Mouse (Mus musculus): ENCODE measurements around the gene Pfkfb4. TPM values are rescaled to one million over a fixed set of nuclear protein-coding genes. Genes with fewer than 3 reads are reported as not detected.
A peak's percentile ranks its signal among the peaks of the same experiment; 100 is the strongest.

Pfkfb4 gene
- polyA plus RNA-seq, 1 experiment from 2014 or later = 12.8 TPM

GRCm38 (mm10) chr9:109055271-109056030, 63.9 kb downstream of the Pfkfb4 start:
- Histone ChIP-seq H3K27me3 (ENCODE audit: control insufficient read depth, insufficient read depth, low read length) (no peaks in the 10 kb centered on the region), H3K9me3 (ENCODE audit: control insufficient read depth, low read length) (no peaks in the 10 kb centered on the region), H3K4me2 (ENCODE audit: low read depth, low read length, severe bottlenecking) (peak overlapping the region; percentile 29; the same call in 1 of the 2 replicates), H3K9ac (ENCODE audit: low read length) (peak overlapping the region; percentile 5; the same call in 1 of the 2 replicates), H3K4me1 (replicated peaks; ENCODE audit: control insufficient read depth, insufficient read depth, low read length) (0 out of 2 replicates have a peak, but pooled peaks cover 7% of the 10 kb centered on the region), H3K36me3 (ENCODE audit: control insufficient read depth, insufficient read depth, low read length) (no peaks in the 10 kb centered on the region; the same call in 1 of the 2 replicates), H3K4me3 (ENCODE audit: low read depth, low read length) (no peak overlapping the region), H3K27ac (ENCODE audit: low read depth, low read length) (no peak overlapping the region)
- ATAC-seq (replicated peaks; ENCODE audit: low FRiP score) = no peak
- no peak for DNase-seq (ENCODE audit: low spot score)
- WGBS = 86% methylated on average over 12 of the region's 12 CpGs

- H3K9me3 ChIP-seq (ENCODE audit: control insufficient read depth, low read length) = no peaks in the 10 kb centered on the region
- no peak overlapping the region for H3K4me2 ChIP-seq (ENCODE audit: low read depth, low read length, severe bottlenecking)
- 0 out of 2 replicates have a peak, but pooled peaks cover 7% of the 10 kb centered on the region for H3K4me1 ChIP-seq (replicated peaks; ENCODE audit: control insufficient read depth, insufficient read depth, low read length)
- H3K27ac ChIP-seq (ENCODE audit: low read depth, low read length) = no peak overlapping the region
- no peaks in the 10 kb centered on the region; the same call in 1 of the 2 replicates for H3K36me3 ChIP-seq (ENCODE audit: control insufficient read depth, insufficient read depth, low read length)
- ATAC-seq (replicated peaks; ENCODE audit: low FRiP score) (no peak), DNase-seq (ENCODE audit: low spot score) (no peak)
- WGBS = 91% methylated on average over 17 of the region's 17 CpGs
- H3K4me3 ChIP-seq (ENCODE audit: low read depth, low read length) = no peak overlapping the region
- no peak overlapping the region for H3K9ac ChIP-seq (ENCODE audit: low read length)
- no peaks in the 10 kb centered on the region for H3K27me3 ChIP-seq (ENCODE audit: control insufficient read depth, insufficient read depth, low read length)
Measured at GRCm38 (mm10) chr9:109056081-109056690, 64.6 kb downstream of the Pfkfb4 start.

DNA sequence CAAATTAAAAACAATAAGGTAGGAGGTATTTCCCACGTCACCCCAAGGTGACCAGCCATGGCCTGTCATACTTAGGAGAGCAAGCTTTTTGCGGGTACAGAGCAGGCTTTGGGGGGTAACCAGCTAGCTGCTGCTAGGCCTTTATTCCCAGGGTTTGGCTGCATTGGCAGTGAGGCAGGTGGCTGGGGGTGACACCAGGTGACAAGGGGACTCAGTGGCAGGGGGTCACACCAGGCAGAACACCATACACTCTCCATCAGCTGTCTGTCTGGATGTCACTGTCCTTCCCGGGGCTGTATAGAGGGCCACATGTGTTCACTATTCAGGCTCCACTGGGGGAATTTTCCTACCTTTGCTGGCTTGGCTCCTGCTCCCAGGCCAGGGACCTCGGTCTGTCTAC, 65.3 kb downstream of the Pfkfb4 start:
- H3K36me3 ChIP-seq (ENCODE audit: control insufficient read depth, insufficient read depth, low read length) = no peaks in the 10 kb centered on the region; the same call in 1 of the 2 replicates
- H3K4me3 ChIP-seq (ENCODE audit: low read depth, low read length) = no peak overlapping the region
- no peaks in the 10 kb centered on the region for H3K27me3 ChIP-seq (ENCODE audit: control insufficient read depth, insufficient read depth, low read length)
- H3K4me2 ChIP-seq (ENCODE audit: low read depth, low read length, severe bottlenecking) = no peak overlapping the region
- no peak overlapping the region for H3K9ac ChIP-seq (ENCODE audit: low read length)
- ATAC-seq (replicated peaks; ENCODE audit: low FRiP score) (no peak), DNase-seq (ENCODE audit: low spot score) (no peak)
- H3K27ac ChIP-seq (ENCODE audit: low read depth, low read length) = no peak overlapping the region
- 91% methylated on average over 4 of the region's 4 CpGs for WGBS
- H3K9me3 ChIP-seq (ENCODE audit: control insufficient read depth, low read length) = no peaks in the 10 kb centered on the region
- 0 out of 2 replicates have a peak, but pooled peaks cover 7% of the 10 kb centered on the region for H3K4me1 ChIP-seq (replicated peaks; ENCODE audit: control insufficient read depth, insufficient read depth, low read length)

DNA sequence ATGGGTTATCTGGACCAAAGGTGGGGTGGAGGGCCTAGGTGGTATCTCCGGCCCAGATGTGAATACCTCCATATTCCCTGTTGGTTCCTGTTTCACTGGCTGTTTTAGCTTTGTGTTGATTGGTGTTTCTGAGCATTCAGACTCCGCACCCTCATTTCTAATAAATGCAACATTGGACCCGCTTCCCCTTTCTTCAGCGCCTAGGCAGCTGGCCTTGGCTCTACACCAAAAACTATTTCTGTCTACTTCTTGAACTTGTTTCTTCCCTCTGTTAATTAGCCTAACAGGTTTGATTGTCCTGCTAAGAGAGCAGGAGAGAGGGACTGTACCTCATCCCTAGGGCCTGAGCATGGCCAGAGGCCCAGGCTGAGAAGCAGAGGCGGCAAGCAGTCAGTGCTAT, 66.0 kb downstream of the Pfkfb4 start:
- H3K36me3 ChIP-seq (ENCODE audit: control insufficient read depth, insufficient read depth, low read length) = no peaks in the 10 kb centered on the region; the same call in 1 of the 2 replicates
- no peak overlapping the region for H3K4me3 ChIP-seq (ENCODE audit: low read depth, low read length)
- H3K4me1 ChIP-seq (replicated peaks; ENCODE audit: control insufficient read depth, insufficient read depth, low read length) = 0 out of 2 replicates have a peak, but pooled peaks cover 7% of the 10 kb centered on the region
- 96% methylated on average over 5 of the region's 5 CpGs for WGBS
- H3K27ac ChIP-seq (ENCODE audit: low read depth, low read length) = no peak overlapping the region
- no peaks in the 10 kb centered on the region for H3K9me3 ChIP-seq (ENCODE audit: control insufficient read depth, low read length)
- H3K4me2 ChIP-seq (ENCODE audit: low read depth, low read length, severe bottlenecking) = no peak overlapping the region
- no peak for DNase-seq (ENCODE audit: low spot score)
- H3K27me3 ChIP-seq (ENCODE audit: control insufficient read depth, insufficient read depth, low read length) = no peaks in the 10 kb centered on the region
- no peak for ATAC-seq (replicated peaks; ENCODE audit: low FRiP score)
- no peak overlapping the region for H3K9ac ChIP-seq (ENCODE audit: low read length)

GRCm38 (mm10) chr9:109058006-109058765, 66.6 kb downstream of the Pfkfb4 start:
- Histone ChIP-seq H3K9ac (ENCODE audit: low read length) (no peak overlapping the region), H3K27me3 (ENCODE audit: control insufficient read depth, insufficient read depth, low read length) (no peaks in the 10 kb centered on the region), H3K9me3 (ENCODE audit: control insufficient read depth, low read length) (no peaks in the 10 kb centered on the region), H3K4me3 (ENCODE audit: low read depth, low read length) (no peak overlapping the region), H3K36me3 (ENCODE audit: control insufficient read depth, insufficient read depth, low read length) (no peaks in the 10 kb centered on the region; the same call in 1 of the 2 replicates), H3K4me1 (replicated peaks; ENCODE audit: control insufficient read depth, insufficient read depth, low read length) (0 out of 2 replicates have a peak, but pooled peaks cover 7% of the 10 kb centered on the region), H3K27ac (ENCODE audit: low read depth, low read length) (no peak overlapping the region), H3K4me2 (ENCODE audit: low read depth, low read length, severe bottlenecking) (no peak overlapping the region)
- WGBS = 93% methylated on average over 19 of the region's 19 CpGs
- DNase-seq (ENCODE audit: low spot score) = no peak
- no peak for ATAC-seq (replicated peaks; ENCODE audit: low FRiP score)

GRCm38 (mm10) chr9:109059136-109059903, 67.7 kb downstream of the Pfkfb4 start, which contains the start of gene Trex1:
TSS of gene Trex1 (minus strand) at chr9:109059734.
- no peaks in the 10 kb centered on the region for H3K9me3 ChIP-seq (ENCODE audit: control insufficient read depth, low read length)
- ATAC-seq (replicated peaks; ENCODE audit: low FRiP score) = peak; percentile 53
- H3K36me3 ChIP-seq (ENCODE audit: control insufficient read depth, insufficient read depth, low read length) = no peaks in the 10 kb centered on the region; the same call in 1 of the 2 replicates
- peak within 1 kb of the TSS; percentile 37; the same call in 1 of the 2 replicates for H3K27ac ChIP-seq (ENCODE audit: low read depth, low read length)
- H3K4me1 ChIP-seq (replicated peaks; ENCODE audit: control insufficient read depth, insufficient read depth, low read length) = 0 out of 2 replicates have a peak, but pooled peaks cover 7% of the 10 kb centered on the region
- H3K9ac ChIP-seq (ENCODE audit: low read length) = peak within 1 kb of the TSS; percentile 48; the same call in 1 of the 2 replicates
- H3K27me3 ChIP-seq (ENCODE audit: control insufficient read depth, insufficient read depth, low read length) = no peaks in the 10 kb centered on the region
- 31% methylated on average over 15 of the region's 15 CpGs for WGBS
- H3K4me2 ChIP-seq (ENCODE audit: low read depth, low read length, severe bottlenecking) = peak within 1 kb of the TSS; percentile 19
- no peak within 1 kb of the TSS for H3K4me3 ChIP-seq (ENCODE audit: low read depth, low read length)
- DNase-seq (ENCODE audit: low spot score) = peak; percentile 91

DNA sequence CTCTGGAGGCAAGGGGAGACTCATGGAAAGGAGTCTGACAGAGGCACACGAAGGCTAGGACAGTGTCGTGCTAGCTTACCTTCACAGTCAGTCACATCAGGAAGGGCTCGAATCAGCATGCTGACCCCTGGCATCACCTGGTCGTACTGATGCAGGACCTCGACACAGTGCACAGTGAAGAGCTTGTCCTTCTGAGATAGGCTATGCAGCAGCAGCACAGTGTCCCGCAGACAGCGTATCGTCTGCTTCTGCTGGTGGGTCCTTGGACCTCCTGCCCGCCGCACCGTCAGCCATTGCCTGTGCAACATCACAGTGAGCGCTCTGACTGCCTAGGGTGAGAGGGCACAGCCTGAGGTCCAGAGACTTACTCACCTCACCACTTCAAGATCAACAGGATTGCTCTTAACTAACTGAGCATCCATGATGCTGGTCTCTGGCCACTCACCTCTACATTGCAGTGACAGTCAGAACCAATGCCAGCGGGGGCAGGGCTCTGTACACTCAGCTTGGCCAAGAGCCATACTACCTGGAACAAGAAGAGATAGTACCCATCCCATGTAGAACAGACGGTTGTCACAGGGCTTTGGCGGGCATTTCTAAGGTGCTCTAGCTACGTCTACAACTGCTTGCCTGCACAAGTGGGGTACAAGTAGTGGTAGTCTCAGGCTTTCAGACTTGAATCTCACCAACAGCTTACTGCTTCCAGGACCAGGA, 68.8 kb downstream of the Pfkfb4 start:
- ATAC-seq (replicated peaks; ENCODE audit: low FRiP score) = 0 out of 2 replicates have a peak, but pooled peaks have one; percentile 16

More for the DNA sequence above, 68.8 kb downstream of the Pfkfb4 start:
- no peak overlapping the region for H3K9ac ChIP-seq (ENCODE audit: low read length)
- no peak overlapping the region for H3K4me2 ChIP-seq (ENCODE audit: low read depth, low read length, severe bottlenecking)
- H3K4me1 ChIP-seq (replicated peaks; ENCODE audit: control insufficient read depth, insufficient read depth, low read length) = 0 out of 2 replicates have a peak, but pooled peaks cover under 1% of the 10 kb centered on the region
- H3K9me3 ChIP-seq (ENCODE audit: control insufficient read depth, low read length) = no peaks in the 10 kb centered on the region
- H3K27ac ChIP-seq (ENCODE audit: low read depth, low read length) = no peak overlapping the region
- H3K36me3 ChIP-seq (ENCODE audit: control insufficient read depth, insufficient read depth, low read length) = peaks cover 5% of the 10 kb centered on the region; the same call in 1 of the 2 replicates
- WGBS = 91% methylated on average over 16 of the region's 16 CpGs
- H3K27me3 ChIP-seq (ENCODE audit: control insufficient read depth, insufficient read depth, low read length) = no peaks in the 10 kb centered on the region
- H3K4me3 ChIP-seq (ENCODE audit: low read depth, low read length) = no peak overlapping the region
- no peak for DNase-seq (ENCODE audit: low spot score)

Data from forebrain, embryonic 11.5 days (tissue).